Mouse (Mus musculus): ENCODE results near the gene Gm12248. TPM values are rescaled to one million over a fixed set of nuclear protein-coding genes. Genes with fewer than 3 reads are reported as not detected.
A peak's percentile ranks its signal among the peaks of the same experiment; 100 is the strongest.

Gm12248 gene
- total and polyA plus RNA-seq, 2 experiments from 2014 or later: not detected

DNA sequence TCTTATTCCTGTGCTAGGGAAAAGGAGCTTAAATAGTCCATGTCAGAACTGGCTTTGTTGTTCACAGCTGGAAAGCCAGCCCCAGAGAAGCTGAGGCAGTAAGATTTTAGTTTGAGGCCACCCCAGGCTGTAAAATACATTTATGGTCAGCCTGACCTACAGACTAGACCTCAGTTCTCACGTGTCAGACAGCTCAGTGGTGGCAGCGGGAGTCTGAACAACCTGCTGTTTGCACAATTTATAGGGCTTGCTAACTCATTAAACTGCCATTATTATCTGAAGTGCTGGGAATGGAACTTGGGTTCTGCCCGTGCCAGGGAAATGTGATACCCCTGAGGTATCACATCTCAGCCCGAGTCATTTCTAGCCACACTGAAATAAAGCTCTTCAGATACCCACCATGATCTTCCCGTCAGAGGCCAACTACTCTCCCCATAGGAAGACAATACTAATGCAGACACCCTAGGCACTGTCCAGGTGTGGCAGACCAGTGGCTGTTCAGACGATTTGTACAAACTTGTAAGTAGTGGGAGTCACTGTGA, 36.4 kb upstream of the Gm12248 start:
- ATAC-seq: no peak

DNA sequence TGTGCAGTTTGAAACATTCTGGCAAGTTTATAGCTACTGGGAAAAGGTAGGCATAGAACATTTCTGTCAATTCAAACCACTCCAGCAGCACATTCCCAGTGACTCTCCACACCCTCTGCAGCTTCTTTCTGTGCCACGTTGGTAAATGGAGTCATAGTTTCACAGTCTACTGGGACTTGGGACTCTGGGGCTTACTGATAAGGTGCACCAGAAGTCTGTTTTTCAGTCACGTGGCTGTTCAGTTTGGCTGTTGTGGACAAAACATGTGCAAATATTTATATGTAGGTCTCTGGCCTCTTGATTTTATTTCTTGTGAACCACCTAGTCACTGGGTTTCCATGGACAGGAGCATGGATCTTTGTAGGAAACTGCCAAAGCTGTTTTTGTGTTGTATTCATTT, 34.6 kb upstream of the Gm12248 start:
- Histone ChIP-seq H3K9me3 (ENCODE audit: low read length) (no peaks in the 10 kb centered on the region), H3K4me2 (ENCODE audit: low read depth) (no peak overlapping the region), H3K4me1 (ENCODE audit: insufficient read depth) (no peaks in the 10 kb centered on the region), H3K27ac (ENCODE audit: low read depth, low read length) (no peak overlapping the region), H3K9ac (no peak overlapping the region), H3K36me3 (ENCODE audit: insufficient read depth) (peaks cover 79% of the 10 kb centered on the region), H3K4me3 (ENCODE audit: low read depth, low read length) (no peak overlapping the region), H3K27me3 (ENCODE audit: insufficient read depth, low read length) (no peaks in the 10 kb centered on the region)
- ATAC-seq: no peak
- no peak for TF ChIP-seq CTCF (IDR thresholded peaks at IDR 0.05; ENCODE audit: low read depth)
- 93% methylated on average over 2 of the region's 2 CpGs for WGBS
- DNase-seq: no peak

More for the DNA sequence above, 36.4 kb upstream of the Gm12248 start:
- peaks cover 82% of the 10 kb centered on the region for H3K36me3 ChIP-seq (ENCODE audit: insufficient read depth)
- no peak overlapping the region for H3K4me2 ChIP-seq (ENCODE audit: low read depth)
- DNase-seq: no peak
- 82% methylated on average over 6 of the region's 6 CpGs for WGBS
- no peaks in the 10 kb centered on the region for H3K9me3 ChIP-seq (ENCODE audit: low read length)
- H3K27me3 ChIP-seq (ENCODE audit: insufficient read depth, low read length): no peaks in the 10 kb centered on the region
- no peak overlapping the region for H3K27ac ChIP-seq (ENCODE audit: low read depth, low read length)
- no peaks in the 10 kb centered on the region for H3K4me1 ChIP-seq (ENCODE audit: insufficient read depth)
- no peak overlapping the region for H3K4me3 ChIP-seq (ENCODE audit: low read depth, low read length)
- H3K9ac ChIP-seq: no peak overlapping the region
- no peak for TF ChIP-seq CTCF (IDR thresholded peaks at IDR 0.05; ENCODE audit: low read depth)

DNA sequence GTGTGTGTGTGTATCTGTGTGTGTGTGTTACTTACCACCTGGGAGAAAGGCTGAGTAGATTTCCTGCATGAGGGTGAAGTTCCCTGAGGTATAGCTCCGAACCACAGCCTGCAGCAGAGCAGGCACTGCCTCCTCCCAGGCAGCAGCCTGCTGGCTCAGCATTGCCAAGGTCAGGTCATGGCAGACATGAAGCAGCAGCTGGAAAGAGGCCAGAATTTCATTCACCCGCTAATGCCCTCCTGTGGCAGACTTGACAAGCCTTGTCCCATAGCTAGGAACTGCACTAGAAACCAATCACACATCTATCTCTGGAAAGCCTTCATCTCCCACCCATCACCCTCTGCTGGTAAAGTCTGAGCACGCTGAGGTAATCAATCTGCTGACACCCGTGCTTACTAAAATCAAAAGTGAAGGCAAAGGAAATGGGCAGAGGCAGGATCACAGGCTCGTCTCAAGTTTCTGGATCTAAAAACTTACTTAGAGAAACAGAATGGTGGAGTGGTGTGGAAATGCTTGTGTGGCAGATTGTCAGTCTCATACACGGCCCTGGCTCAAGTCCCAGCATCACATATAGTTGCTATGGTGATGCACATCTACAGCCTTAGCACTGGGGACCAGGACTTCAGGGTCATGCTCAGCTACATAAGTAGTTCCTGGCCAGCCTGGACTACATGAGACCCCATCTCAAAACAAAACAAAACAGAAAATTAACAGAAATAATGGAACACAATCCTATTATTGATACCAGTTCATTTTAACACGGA, 33.6 kb upstream of the Gm12248 start:
- H3K9me3 ChIP-seq (ENCODE audit: low read length): no peaks in the 10 kb centered on the region
- no peak overlapping the region for H3K27ac ChIP-seq (ENCODE audit: low read depth, low read length)
- DNase-seq (peak; percentile 41), ATAC-seq (no peak)
- TF ChIP-seq CTCF (IDR thresholded peaks at IDR 0.05; ENCODE audit: low read depth): peak; percentile 25; the same call in 1 of the 2 replicates
- H3K27me3 ChIP-seq (ENCODE audit: insufficient read depth, low read length): no peaks in the 10 kb centered on the region
- no peak overlapping the region for H3K4me3 ChIP-seq (ENCODE audit: low read depth, low read length)
- peaks cover 75% of the 10 kb centered on the region for H3K36me3 ChIP-seq (ENCODE audit: insufficient read depth)
- H3K9ac ChIP-seq: peak overlapping the region; percentile 18; the same call in 1 of the 2 replicates
- no peak overlapping the region for H3K4me2 ChIP-seq (ENCODE audit: low read depth)
- 57% methylated on average over 7 of the region's 7 CpGs for WGBS
- H3K4me1 ChIP-seq (ENCODE audit: insufficient read depth): no peaks in the 10 kb centered on the region

DNA sequence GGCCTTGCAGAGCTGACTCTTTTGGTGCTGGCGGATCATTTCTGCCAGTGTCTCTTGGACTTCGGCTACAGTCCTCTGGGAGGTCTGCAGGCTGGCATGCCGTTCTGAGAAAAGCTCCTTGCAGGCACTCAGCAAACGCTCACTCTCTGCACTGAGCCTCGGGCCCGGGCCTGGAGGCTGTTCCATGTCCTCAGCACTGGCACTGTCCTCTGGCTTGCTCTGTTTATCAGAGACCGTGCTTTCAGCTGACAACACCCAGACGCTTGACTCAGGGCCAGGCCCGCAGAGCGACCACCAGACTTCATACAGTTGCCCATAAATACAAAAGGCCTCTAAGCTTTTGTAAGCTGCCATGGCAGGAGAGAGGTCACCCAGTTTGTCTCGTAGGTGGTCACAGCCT, 32.1 kb upstream of the Gm12248 start:
- 84% methylated on average over 11 of the region's 11 CpGs for WGBS
- no peaks in the 10 kb centered on the region for H3K27me3 ChIP-seq (ENCODE audit: insufficient read depth, low read length)

DNA sequence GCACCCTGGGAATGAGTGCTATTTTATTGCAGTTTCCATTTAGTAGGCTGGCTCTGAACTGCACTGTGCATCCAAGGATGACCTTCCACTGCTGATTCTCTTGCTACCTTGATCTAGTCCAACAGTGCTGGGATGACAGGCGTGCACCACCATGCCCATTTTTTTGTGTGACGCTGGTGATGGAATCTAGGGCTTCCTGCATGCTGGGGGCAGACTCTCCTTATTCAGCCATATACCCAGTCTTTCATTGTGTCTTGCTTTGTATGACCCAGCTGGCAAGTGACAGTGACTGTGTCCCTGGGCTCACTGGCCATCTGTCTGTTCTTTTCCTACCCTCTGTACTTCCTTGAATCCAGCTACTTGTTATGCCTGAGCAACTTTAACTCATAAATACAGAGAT, 30.8 kb upstream of the Gm12248 start:
- H3K4me3 ChIP-seq (ENCODE audit: low read depth, low read length): no peak overlapping the region
- H3K9ac ChIP-seq: no peak overlapping the region
- no peak for TF ChIP-seq CTCF (IDR thresholded peaks at IDR 0.05; ENCODE audit: low read depth)
- DNase-seq: no peak
- peaks cover 70% of the 10 kb centered on the region for H3K36me3 ChIP-seq (ENCODE audit: insufficient read depth)
- H3K9me3 ChIP-seq (ENCODE audit: low read length): no peaks in the 10 kb centered on the region
- no peak for ATAC-seq
- no peaks in the 10 kb centered on the region for H3K27me3 ChIP-seq (ENCODE audit: insufficient read depth, low read length)
- H3K4me1 ChIP-seq (ENCODE audit: insufficient read depth): no peaks in the 10 kb centered on the region
- WGBS: 93% methylated on average over 2 of the region's 2 CpGs
- no peak overlapping the region for H3K4me2 ChIP-seq (ENCODE audit: low read depth)
- no peak overlapping the region for H3K27ac ChIP-seq (ENCODE audit: low read depth, low read length)

More for the DNA sequence above, 32.1 kb upstream of the Gm12248 start:
- Histone ChIP-seq H3K9ac (no peak overlapping the region), H3K4me2 (ENCODE audit: low read depth) (no peak overlapping the region), H3K4me1 (ENCODE audit: insufficient read depth) (no peaks in the 10 kb centered on the region), H3K4me3 (ENCODE audit: low read depth, low read length) (no peak overlapping the region), H3K36me3 (ENCODE audit: insufficient read depth) (peaks cover 75% of the 10 kb centered on the region), H3K27ac (ENCODE audit: low read depth, low read length) (no peak overlapping the region), H3K9me3 (ENCODE audit: low read length) (no peaks in the 10 kb centered on the region)
- DNase-seq (no peak), ATAC-seq (no peak)
- TF ChIP-seq CTCF (IDR thresholded peaks at IDR 0.05; ENCODE audit: low read depth): no peak

DNA sequence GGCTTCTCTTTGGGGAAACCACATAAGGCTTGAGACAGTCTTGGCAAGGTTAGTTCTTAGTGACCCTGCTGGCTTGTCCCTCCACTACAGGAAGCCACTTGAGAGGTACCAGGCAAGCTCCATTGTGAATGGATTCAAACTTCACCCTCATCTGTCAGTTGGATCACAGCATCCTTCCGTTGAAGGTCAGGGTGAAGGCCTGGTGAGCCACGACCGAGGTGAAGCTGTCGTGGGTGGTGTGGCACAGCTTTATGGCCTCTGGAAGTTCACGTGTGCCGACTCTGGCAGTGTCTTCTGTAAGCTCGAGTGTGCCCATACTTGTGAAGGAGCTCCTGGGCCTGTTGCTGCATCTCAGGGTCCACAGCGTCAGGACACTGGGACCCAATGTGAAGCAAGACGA, 28.4 kb upstream of the Gm12248 start:
- Histone ChIP-seq H3K9me3 (ENCODE audit: low read length) (no peaks in the 10 kb centered on the region), H3K36me3 (ENCODE audit: insufficient read depth) (peaks cover 69% of the 10 kb centered on the region), H3K27me3 (ENCODE audit: insufficient read depth, low read length) (no peaks in the 10 kb centered on the region), H3K4me2 (ENCODE audit: low read depth) (no peak overlapping the region), H3K4me3 (ENCODE audit: low read depth, low read length) (no peak overlapping the region), H3K27ac (ENCODE audit: low read depth, low read length) (no peak overlapping the region), H3K9ac (no peak overlapping the region), H3K4me1 (ENCODE audit: insufficient read depth) (no peaks in the 10 kb centered on the region)
- WGBS: 95% methylated on average over 9 of the region's 9 CpGs
- no peak for DNase-seq
- no peak for ATAC-seq
- TF ChIP-seq CTCF (IDR thresholded peaks at IDR 0.05; ENCODE audit: low read depth): no peak

DNA sequence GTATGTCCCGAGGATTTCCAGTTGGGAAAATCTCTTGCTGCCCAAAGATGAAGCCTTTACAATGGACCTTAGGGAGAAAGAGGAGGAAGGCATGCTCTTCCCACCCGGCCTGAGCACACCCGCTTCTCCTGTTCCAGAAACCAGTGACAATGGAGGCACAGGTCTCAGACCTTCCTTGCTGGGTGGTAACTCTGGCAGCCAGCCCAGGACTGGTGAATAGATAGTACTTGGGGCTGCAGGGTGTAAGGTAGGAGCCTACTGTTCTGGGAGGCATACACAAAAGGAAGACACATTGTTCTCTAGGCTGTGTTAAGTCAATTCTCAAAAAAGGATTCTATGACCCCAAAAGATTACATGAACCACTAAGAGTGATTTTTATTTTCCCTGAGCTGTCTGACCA, 27.7 kb upstream of the Gm12248 start:
- Histone ChIP-seq H3K36me3 (ENCODE audit: insufficient read depth) (peaks cover 70% of the 10 kb centered on the region), H3K4me3 (ENCODE audit: low read depth, low read length) (no peak overlapping the region), H3K4me2 (ENCODE audit: low read depth) (no peak overlapping the region), H3K9me3 (ENCODE audit: low read length) (no peaks in the 10 kb centered on the region), H3K27ac (ENCODE audit: low read depth, low read length) (no peak overlapping the region), H3K9ac (no peak overlapping the region), H3K27me3 (ENCODE audit: insufficient read depth, low read length) (no peaks in the 10 kb centered on the region), H3K4me1 (ENCODE audit: insufficient read depth) (no peaks in the 10 kb centered on the region)
- DNase-seq: no peak
- WGBS: 78% methylated on average over 3 of the region's 3 CpGs
- no peak for ATAC-seq
- TF ChIP-seq CTCF (IDR thresholded peaks at IDR 0.05; ENCODE audit: low read depth): no peak

Data from forebrain, postnatal 0 days (tissue).